Mouse (Mus musculus) embryonic stem cell, embryonic (primary cell): ENCODE data around the gene Kctd11.

Source experiments
- CTCF ChIA-PET, 4 experiments: fragments of 300-600 bp in 2 of 4; fragments of 350-600 bp in 2 of 4; sonication (Branson Sonifier 250); formaldehyde crosslinking; loops; one replicate each; lab custom pipeline; 2022; ENCODE audit warnings: inconsistent platforms in 2 of 4; lab: Charles Lee
- POLR2A ChIA-PET, 4 experiments: fragments of 300-600 bp in 2 of 4; fragments of 350-600 bp in 2 of 4; sonication (Branson Sonifier 250); formaldehyde crosslinking; loops; one replicate each; lab custom pipeline; 2022; ENCODE audit warnings: antibody characterized with exemption in 4 of 4, inconsistent platforms in 1 of 4; lab: Charles Lee

The Kctd11 gene

DNA sequence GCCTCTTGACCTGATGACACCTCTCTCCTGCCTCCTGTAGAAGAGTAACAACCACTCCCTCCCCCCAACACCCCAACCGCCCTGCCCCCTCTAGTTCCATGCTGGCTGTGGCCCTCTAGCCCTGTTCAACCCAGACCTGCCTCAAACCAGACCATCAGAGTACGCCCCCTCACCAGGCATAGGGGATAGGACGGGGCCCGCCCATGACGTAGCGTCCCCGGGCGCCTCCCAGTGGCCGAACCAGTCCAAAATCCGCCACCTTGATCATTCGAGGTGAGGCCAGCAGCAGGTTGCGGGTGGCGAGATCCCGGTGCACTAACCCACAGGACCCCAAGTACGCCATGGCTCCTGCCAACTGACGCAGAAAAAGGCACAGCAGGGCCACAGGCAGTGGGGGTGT, 25.9 kb downstream of the Kctd11 start:
- ChIA-PET CTCF (interaction anchor here in 2 of 4 experiments (0.8 to 2.0 kb wide), 3 partner anchors 25 to 382 kb away, joined by 5 to 8 read pairs (median 6); partner anchors contain the start of gene Kctd11 (in 1 of the 2)), POLR2A (interaction anchor here in 3 of 4 experiments (0.6 to 3.0 kb wide), 12 partner anchors 10 to 276 kb away, joined by 3 to 20 read pairs (median 4); partner anchors contain the start of genes Nlgn2 (in 3 of the 3), Tmem256 (in 3 of the 3), Tmem95 (in 2 of the 3) and Polr2a (in 1 of the 3))

DNA sequence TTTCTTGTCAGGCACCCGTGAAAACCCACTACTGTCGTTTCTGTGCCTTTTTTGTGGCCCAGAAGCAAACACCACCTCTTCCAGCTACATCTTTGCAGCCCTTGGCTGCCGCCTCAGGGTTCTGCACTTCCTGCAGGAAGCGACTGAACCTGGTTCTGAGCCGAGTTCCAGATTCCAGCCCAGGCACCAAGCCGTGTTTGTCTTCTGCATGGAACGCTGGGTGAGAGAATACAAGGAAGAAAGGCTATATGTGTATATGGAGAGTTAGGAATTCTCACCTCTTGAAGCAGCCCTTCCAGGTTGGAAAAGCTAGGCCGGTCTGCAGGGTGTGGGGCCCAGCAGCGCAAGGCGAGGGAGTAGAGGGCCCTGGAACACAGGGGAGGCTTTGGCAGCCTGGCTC, 26.5 kb downstream of the Kctd11 start:
- POLR2A ChIA-PET, result interaction anchor here in 3 of 4 experiments (0.6 to 3.0 kb wide), 24 partner anchors 11 to 275 kb away, joined by 3 to 20 read pairs (median 4); partner anchors contain the start of genes Nlgn2 (in 3 of the 3), Tmem256 (in 3 of the 3), Tmem95 (in 3 of the 3) and Polr2a (in 2 of the 3)
- CTCF ChIA-PET, result interaction anchor here in 2 of 4 experiments (0.8 to 2.0 kb wide), 5 partner anchors 17 to 49 kb away, joined by 3 to 8 read pairs (median 5); partner anchors contain the start of genes Kctd11 (in 1 of the 2), Nlgn2 (in 1 of the 2), Tmem102 (in 1 of the 2) and Tmem256 (in 1 of the 2)

DNA sequence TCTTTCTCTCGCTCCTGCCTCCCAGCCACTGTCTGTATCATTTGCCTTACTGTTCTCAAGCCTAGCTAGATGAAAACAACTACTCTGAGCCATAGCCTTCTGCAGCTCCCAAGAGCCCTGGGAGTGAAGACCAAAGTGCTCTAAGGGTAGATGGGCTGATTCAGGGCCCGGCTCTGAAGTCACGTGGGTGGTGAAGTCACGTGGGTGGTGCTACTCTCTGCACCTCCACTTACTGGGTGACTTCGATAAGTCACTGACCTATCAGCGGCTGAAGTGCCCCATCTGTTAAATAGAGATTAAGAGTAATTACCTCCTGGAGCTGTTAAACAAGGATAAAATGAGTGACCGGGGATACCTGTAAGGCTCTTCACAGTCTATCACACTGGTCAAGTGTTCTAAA, 27.2 kb downstream of the Kctd11 start:
- POLR2A ChIA-PET, result interaction anchor here (0.6 to 3.0 kb wide), 33 partner anchors 11 to 376 kb away, joined by 3 to 20 read pairs (median 4); partner anchors contain the start of genes Nlgn2 (in 3 of the 4), Tmem256 (in 3 of the 4), Tmem95 (in 3 of the 4) and Polr2a (in 2 of the 4)
- CTCF ChIA-PET, result interaction anchor here in 3 of 4 experiments (0.6 to 2.0 kb wide), 7 partner anchors 16 to 296 kb away, joined by 3 to 8 read pairs (median 5); partner anchors contain the start of genes Kctd11 (in 1 of the 3), Nlgn2 (in 1 of the 3), Tmem102 (in 1 of the 3) and Tmem256 (in 1 of the 3)

DNA sequence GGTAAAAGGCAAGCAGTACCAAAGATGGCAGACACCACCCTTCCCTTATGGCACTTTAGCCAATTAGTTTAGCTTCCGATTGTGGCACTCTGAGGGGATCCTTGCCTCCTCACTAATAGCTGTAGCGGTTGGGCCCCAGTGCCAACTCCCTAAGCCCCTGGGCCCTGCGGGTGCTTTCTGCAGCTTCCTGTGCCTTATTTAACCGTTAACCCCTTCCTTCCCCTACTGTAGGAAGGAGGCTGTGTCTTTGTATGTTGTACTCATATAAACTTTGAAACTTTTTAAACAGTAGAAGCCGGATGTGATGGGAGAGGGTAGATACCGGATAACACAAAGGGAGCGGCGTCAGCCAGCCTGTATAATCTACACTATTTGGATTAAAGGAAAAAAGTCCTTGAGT, 30.5 kb downstream of the Kctd11 start:
- CTCF ChIA-PET, result interaction anchor here in 2 of 4 experiments (1.0 to 2.0 kb wide), 2 partner anchors 13 to 38 kb away, joined by 3 to 4 read pairs; partner anchors contain the start of genes Nlgn2 (in 1 of the 2) and Tmem256 (in 1 of the 2)
- POLR2A ChIA-PET, result interaction anchor here (0.5 to 4.5 kb wide), 12 partner anchors 12 to 169 kb away, joined by 3 to 23 read pairs (median 3); partner anchors contain the start of genes Nlgn2 (in 4 of the 4), Tmem256 (in 4 of the 4), 2810408A11Rik (in 1 of the 4) and Neurl4 (in 1 of the 4)

DNA sequence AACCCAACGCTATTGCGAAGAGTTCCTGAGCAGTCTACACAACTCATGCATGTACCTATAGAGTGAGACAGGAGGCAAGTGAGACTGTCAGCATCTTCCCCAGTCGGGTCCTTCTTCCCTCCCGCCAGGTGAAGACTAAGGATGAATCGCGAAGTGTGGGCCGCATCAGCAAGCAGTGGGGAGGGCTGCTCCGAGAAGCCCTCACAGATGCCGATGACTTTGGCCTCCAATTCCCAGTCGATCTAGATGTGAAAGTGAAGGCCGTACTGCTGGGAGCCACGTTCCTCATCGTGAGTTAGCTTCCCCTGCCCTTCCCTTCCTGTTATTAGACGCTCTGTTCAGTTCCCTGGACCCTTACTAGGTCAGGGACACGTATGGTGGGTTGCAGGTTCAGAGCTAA, 31.3 kb downstream of the Kctd11 start:
- CTCF ChIA-PET, result interaction anchor here in 3 of 4 experiments (0.5 to 2.0 kb wide), 3 partner anchors 12 to 39 kb away, joined by 3 to 4 read pairs (median 3); partner anchors contain the start of genes Nlgn2 (in 1 of the 3) and Tmem256 (in 1 of the 3)
- POLR2A ChIA-PET, result interaction anchor here in 2 of 4 experiments (1.0 to 4.5 kb wide), 6 partner anchors 11 to 51 kb away, joined by 3 to 23 read pairs (median 5); partner anchors contain the start of genes Nlgn2 (in 2 of the 2), Tmem256 (in 2 of the 2), 2810408A11Rik (in 1 of the 2) and Neurl4 (in 1 of the 2)

DNA sequence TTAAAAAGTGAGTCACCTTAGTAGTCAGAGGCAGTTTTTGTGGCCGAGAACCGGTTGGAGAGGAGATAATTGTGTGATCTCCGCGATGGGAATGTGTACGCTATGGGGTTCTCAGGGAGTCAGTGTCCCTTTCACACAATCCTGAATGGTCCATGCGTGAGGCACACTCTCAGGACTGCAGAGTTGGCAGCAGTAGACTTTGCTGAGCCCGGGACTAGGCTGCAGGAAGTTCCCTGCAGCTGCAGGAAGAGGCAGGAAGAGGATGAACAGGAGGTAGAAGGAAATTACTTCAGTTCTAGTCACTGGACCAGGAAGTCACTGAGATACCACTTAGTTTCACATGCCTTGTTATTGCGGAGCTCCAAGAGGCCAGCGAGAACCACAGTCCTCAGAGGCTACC, 32.1 kb downstream of the Kctd11 start:
- CTCF ChIA-PET, result interaction anchor here in 2 of 4 experiments (0.5 to 2.0 kb wide), 2 partner anchors 12 to 22 kb away, joined by 3 to 4 read pairs; partner anchors contain the start of genes Nlgn2 (in 1 of the 2) and Tmem256 (in 1 of the 2)
- POLR2A ChIA-PET, result interaction anchor here in 1 of 4 experiments (1.2 to 4.5 kb wide), 5 partner anchors 10 to 49 kb away, joined by 3 to 23 read pairs (median 4); partner anchors contain the start of genes Nlgn2 and Tmem256

DNA sequence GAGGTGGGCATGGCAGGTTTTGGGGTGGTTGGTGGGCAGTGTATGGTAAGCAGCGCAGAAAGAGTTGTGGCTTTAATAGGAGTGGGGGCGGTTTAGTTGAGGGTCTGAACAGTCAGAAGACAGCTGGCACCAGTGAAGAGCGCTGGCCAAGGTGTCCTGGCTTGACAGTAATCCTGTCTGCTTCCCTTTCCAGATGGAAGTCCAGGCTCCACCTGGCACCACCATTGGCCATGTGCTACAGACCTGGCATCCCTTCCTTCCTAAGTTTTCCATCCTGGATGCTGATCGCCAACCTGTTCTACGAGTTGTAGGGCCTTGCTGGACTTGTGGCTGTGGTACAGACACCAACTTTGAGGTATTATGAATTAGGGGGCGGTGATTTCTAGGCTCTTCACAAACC, 33.2 kb downstream of the Kctd11 start:
- POLR2A ChIA-PET, result interaction anchor here in 3 of 4 experiments (1.0 to 2.4 kb wide), 11 partner anchors 9 to 91 kb away, joined by 3 to 13 read pairs (median 5); partner anchors contain the start of genes Tmem256 (in 3 of the 3), Nlgn2 (in 2 of the 3), Eif5a (in 1 of the 3) and Tmem95 (in 1 of the 3)
- CTCF ChIA-PET, result no interaction called here

DNA sequence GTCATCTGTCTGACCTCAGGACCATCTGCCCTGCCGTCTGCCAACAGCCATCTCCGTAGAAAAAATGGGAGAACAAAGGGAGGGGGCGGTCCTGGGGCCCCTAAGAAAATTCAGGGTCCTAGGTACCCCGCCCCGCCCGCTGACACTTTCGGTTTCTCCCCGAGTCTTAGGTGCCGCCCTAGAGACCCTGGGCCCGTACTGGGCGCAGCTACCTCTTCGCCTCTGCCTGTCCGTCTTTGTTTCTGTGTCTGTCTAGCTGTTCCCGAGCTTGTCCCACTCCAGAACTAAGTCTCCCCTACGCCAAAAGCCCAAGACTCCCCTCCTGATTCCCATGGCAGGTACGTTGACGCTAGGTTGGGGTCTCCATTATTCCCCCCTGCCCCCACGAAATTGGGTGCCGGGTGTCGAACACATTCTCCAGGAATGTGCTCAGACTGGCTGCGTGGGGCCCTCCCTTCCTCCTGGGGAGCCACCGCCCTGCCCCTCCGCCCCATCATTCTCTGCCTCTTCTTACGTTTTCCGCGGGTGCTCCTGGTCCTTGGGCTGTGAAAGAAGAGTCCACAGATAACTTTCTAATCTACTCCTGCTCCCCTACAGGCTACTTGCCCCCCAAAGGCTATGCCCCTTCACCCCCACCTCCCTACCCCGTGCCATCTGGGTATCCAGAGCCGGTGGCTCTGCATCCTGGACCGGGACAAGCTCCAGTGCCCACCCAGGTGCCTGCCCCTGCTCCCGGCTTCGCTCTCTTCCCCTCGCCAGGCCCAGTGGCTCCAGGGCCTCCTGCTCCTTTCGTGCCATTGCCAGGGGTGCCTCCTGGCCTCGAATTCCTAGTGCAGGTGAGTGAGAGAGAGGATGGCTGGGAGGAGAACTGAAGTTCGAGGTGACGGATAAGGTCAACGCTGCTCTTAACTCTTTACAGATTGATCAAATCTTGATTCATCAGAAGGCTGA, 34.2 kb downstream of the Kctd11 start:
- ChIA-PET POLR2A (interaction anchor here (0.6 to 2.4 kb wide), 16 partner anchors 8 to 174 kb away, joined by 3 to 13 read pairs (median 4); partner anchors contain the start of genes Tmem256 (in 4 of the 4), Nlgn2 (in 3 of the 4), Tnk1 (in 2 of the 4) and Eif5a (in 1 of the 4)), CTCF (interaction anchor here in 2 of 4 experiments (0.6 to 1.2 kb wide), 4 partner anchors 9 to 42 kb away, joined by 3 to 4 read pairs (median 4); partner anchors contain the start of genes Nlgn2 (in 1 of the 2), Tmem102 (in 1 of the 2) and Tmem256 (in 1 of the 2))

DNA sequence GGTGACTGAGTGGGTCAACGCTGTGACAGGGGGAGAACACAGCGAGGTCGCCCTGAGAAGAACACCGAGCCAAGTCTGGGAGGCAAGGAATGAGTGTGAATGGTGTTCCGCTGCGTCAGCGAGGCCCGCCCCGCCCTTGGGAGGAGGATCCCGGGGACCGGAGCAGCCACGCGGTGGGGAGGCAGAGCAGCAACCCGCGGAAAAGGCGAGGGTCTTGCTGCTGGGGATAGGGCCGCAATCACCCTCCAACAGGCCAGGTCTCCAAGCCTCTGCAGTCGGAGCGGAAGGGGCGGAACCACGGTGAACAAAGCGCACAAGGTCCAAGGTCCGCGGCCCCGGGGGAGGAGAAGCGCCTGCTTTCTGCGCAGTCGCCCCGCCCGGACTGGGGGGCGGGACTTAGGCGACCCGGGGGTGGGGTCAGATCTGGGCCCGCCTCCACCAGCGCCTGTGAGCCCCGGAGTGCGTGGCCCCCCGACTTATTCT, 35.0 kb downstream of the Kctd11 start, which contains the start of gene Plscr3:
TSS of gene Plscr3 (plus strand) at position 179 of the 483 bp plus-strand sequence.
- ChIA-PET POLR2A (interaction anchor here (0.9 to 2.4 kb wide), 11 partner anchors 8 to 89 kb away, joined by 3 to 13 read pairs (median 4); partner anchors contain the start of genes Tmem256 (in 4 of the 4), Nlgn2 (in 3 of the 4) and Tnk1 (in 2 of the 4)), CTCF (interaction anchor here in 1 of 4 experiments (0.6 to 1.0 kb wide), 2 partner anchors 17 to 40 kb away, joined by 3 to 4 read pairs; no protein-coding TSS in a partner anchor)

DNA sequence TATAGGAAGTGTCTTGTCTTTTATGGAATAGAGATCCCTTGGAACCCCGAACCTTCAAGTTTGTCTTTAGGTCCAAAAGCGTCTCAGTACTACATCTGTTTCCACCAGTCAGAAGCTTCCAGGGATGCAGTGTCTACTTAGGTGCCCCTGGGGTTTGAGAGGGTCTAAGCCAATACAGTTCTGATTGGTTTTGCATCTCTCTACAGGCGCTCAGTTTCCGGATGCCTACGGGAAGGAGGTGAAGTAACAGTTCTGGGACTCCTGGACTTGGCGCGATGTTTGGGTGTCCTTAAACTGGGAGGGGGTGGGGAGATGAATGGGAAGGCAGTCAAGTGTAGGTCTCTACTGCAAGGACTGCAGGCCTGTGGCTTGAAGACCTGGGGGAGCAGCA, 42.5 kb downstream of the Kctd11 start:
- POLR2A ChIA-PET, result interaction anchor here in 3 of 4 experiments (0.6 to 4.2 kb wide), 79 partner anchors 8 to 470 kb away, joined by 3 to 83 read pairs (median 9); partner anchors contain the start of genes Eif5a (in 3 of the 3), Tmem102 (in 3 of the 3), 2810408A11Rik (in 2 of the 3) and Ctdnep1 (in 2 of the 3)
- CTCF ChIA-PET, result interaction anchor here in 2 of 4 experiments (1.1 to 1.9 kb wide), 10 partner anchors 8 to 363 kb away, joined by 3 to 16 read pairs (median 4); partner anchors contain the start of gene Tmem95 (in 1 of the 2)

DNA sequence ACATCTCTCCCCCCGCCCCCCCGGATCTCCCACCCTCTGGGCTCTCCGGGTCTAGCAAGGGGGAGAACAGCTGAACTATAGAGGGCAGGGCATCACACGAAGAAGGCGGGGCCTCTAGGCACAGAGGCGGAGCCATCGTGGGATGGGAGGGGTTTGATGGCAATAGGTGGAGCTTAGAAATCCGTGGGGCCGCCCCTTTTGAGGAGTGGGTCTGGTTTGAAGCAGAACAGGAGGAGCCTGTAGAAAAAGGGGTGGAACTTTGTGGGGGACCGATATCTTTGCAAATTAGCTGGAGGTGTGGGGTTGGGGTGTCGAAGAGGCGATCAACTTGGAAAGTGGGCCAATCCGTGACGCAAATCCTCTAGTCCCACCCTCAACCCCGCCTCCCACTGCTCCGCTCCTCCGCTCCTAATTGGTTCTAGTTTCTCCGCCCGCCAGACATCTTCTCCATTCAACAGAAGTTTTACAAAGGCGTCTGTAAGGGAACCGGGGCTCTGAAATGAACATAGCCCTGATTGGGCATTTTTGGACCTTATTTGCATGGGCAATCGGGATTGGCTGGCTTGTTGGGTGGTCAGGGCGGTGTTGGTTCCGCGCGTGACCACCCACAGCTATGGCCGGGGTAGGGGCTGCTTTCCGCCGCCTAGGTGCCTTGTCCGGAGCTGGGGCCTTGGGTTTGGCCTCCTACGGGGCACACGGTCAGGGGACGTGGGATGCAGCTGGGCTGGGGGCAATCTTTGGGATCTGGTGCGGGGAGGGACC, 43.1 kb downstream of the Kctd11 start, which contains the start of gene Tmem256:
TSS of gene Tmem256 (plus strand) at position 563 of the 762 bp plus-strand sequence.
- ChIA-PET POLR2A (interaction anchor here (0.6 to 4.2 kb wide), 128 partner anchors 9 to 809 kb away, joined by 3 to 83 read pairs (median 5); partner anchors contain the start of genes Eif5a (in 3 of the 4), Tmem102 (in 3 of the 4), Tnk1 (in 3 of the 4) and 2810408A11Rik (in 2 of the 4)), CTCF (interaction anchor here in 3 of 4 experiments (0.5 to 1.9 kb wide), 22 partner anchors 9 to 809 kb away, joined by 3 to 16 read pairs (median 4); partner anchors contain the start of genes 2810408A11Rik (in 1 of the 3), Fxr2 (in 1 of the 3), Neurl4 (in 1 of the 3) and Rnf167 (in 1 of the 3))

DNA sequence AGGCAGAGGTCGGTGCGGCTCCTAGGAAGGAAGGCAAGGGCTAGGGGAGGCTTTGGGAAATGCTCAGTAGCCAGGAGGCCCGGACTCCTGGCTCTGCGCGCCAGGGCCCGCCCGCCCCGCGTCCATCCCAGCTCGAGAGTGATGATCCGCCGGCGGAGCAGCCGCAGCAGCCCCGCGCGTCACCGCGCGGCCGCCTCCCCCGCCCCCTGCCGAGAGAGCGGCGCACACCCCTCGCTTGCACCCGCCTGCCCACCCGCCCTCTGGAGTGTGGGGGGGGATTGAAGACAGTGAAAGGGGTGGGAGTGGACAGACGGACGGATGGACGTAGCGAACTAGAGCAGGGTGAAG, 43.6 kb downstream of the Kctd11 start, which contains the start of gene Nlgn2:
TSS of gene Nlgn2 (minus strand) at position 181 of the 348 bp plus-strand sequence.
- CTCF ChIA-PET, result interaction anchor here in 2 of 4 experiments (0.6 to 1.9 kb wide), 24 partner anchors 9 to 809 kb away, joined by 3 to 16 read pairs (median 4); partner anchors contain the start of genes 2810408A11Rik (in 1 of the 2), Fxr2 (in 1 of the 2), Neurl4 (in 1 of the 2) and Rnf167 (in 1 of the 2)
- POLR2A ChIA-PET, result interaction anchor here (0.6 to 4.2 kb wide), 123 partner anchors 9 to 809 kb away, joined by 3 to 83 read pairs (median 5); partner anchors contain the start of genes Eif5a (in 3 of the 4), Tmem102 (in 3 of the 4), Tnk1 (in 3 of the 4) and 2810408A11Rik (in 2 of the 4)

DNA sequence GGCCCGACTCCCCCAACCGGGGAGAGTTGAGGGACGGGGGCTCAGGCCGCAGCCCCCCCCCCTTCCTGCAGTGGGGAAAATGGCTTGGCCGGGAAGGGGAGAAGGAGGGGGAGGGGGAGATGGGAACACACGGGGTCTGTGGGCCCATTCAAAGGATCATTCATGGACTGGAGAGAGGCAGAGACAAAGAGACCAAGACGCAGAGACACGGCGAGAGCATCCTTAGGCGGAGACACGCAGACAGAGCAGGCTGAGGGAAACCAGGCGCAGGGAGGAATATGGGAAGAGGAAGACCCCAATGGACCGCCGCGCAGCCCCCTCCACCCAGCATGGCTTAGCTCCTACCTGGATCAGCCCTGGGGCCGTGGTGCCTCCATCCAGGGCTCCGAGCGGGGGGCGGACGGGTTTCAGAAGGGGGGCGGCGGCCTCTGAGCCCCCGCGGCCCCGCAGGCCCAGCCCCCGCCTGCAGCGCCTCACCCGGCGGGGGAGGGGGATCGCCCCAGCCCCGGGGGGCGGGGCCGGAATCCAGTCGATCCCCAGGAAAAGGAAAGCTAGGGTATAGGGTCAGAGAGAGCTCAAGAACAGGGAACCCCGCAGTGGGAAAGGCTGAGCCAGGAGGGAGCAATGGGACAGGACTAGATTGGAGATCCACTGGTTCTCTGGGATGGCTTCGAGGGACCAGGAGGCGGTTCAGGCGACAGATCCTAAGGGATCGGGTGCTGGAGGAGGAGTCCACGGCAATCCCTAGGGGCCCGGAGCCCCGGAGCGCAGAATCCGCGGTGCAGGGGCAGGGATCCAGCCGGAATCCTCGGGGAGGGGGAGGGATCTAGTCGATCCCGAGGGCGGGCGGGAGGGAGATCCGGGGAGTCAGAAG, 44.3 kb downstream of the Kctd11 start:
- ChIA-PET CTCF (interaction anchor here (0.5 to 1.9 kb wide), 19 partner anchors 8 to 695 kb away, joined by 3 to 16 read pairs (median 4); partner anchors contain the start of genes 2810408A11Rik (in 1 of the 4), Fxr2 (in 1 of the 4), Neurl4 (in 1 of the 4) and Tmem95 (in 1 of the 4)), POLR2A (interaction anchor here (0.6 to 4.2 kb wide), 73 partner anchors 8 to 778 kb away, joined by 3 to 83 read pairs (median 6); partner anchors contain the start of genes Tmem102 (in 3 of the 4), 2810408A11Rik (in 2 of the 4), Eif5a (in 2 of the 4) and Fgf11 (in 2 of the 4))
